Mouse (Mus musculus) limb, embryonic 14.5 days (tissue): ENCODE results near the gene Rhpn2. TPM values are rescaled to one million over a fixed set of nuclear protein-coding genes. Genes with fewer than 3 reads are reported as not detected.

Experiments used
- ATAC-seq: fragments of 200-750 bp; cut with Nextera tagmentation; 2 replicates; pipeline ENCODE4 v1.8.0; 2017; ENCODE audit warnings: low read depth, moderate number of reproducible peaks, moderate TSS enrichment; ENCODE audit not compliant: low FRiP score
- DNase-seq: peaks from one replicate; pipeline ENCODE4 v3.0.0-alpha.2; 2015; ENCODE audit warnings: low spot score
- H3K27ac ChIP-seq: fragments of 300-500 bp; sonication (generic); replicated peaks from 2 replicates; pipeline ENCODE4 v1.5.1; 2014; ENCODE audit warnings: low read depth, mild to moderate bottlenecking, low read length, moderate library complexity, mixed read lengths
- H3K27me3 ChIP-seq: fragments of 300-500 bp; sonication (generic); 2 replicates; pipeline ENCODE4 v1.6.1; 2014; ENCODE audit warnings: low read length, mixed read lengths; ENCODE audit not compliant: control insufficient read depth, insufficient read depth
- H3K36me3 ChIP-seq: fragments of 300-500 bp; sonication (generic); 2 replicates; pipeline ENCODE4 v1.6.1; 2014; ENCODE audit warnings: mild to moderate bottlenecking, low read length, moderate library complexity, mixed read lengths; ENCODE audit not compliant: control insufficient read depth, insufficient read depth
- H3K4me1 ChIP-seq: fragments of 300-500 bp; sonication (generic); 2 replicates; pipeline ENCODE4 v1.6.1; 2014; ENCODE audit warnings: antibody characterized with exemption, low read length, mixed read lengths; ENCODE audit not compliant: control insufficient read depth, insufficient read depth
- H3K4me2 ChIP-seq: fragments of 300-500 bp; sonication (generic); replicated peaks from 2 replicates; pipeline ENCODE4 v1.6.1; 2014; ENCODE audit warnings: low read depth, mild to moderate bottlenecking, low read length, moderate library complexity; ENCODE audit not compliant: severe bottlenecking
- H3K4me3 ChIP-seq: fragments of 300-500 bp; sonication (generic); replicated peaks from 2 replicates; pipeline ENCODE4 v1.5.1; 2014; ENCODE audit warnings: low read length
- H3K9ac ChIP-seq: fragments of 300-500 bp; sonication (generic); 2 replicates; pipeline ENCODE4 v1.6.1; 2014; ENCODE audit warnings: mild to moderate bottlenecking, low read depth, low read length, moderate library complexity; ENCODE audit not compliant: severe bottlenecking
- H3K9me3 ChIP-seq: fragments of 300-500 bp; sonication (generic); 2 replicates; pipeline ENCODE4 v1.6.1; 2016; ENCODE audit warnings: low read length; ENCODE audit not compliant: control insufficient read depth
- POLR2A ChIP-seq: fragments of 200-500 bp; IDR thresholded peaks from 2 replicates; pipeline ENCODE4 v1.8.0; 2012; ENCODE audit warnings: inconsistent platforms, mild to moderate bottlenecking, moderate library complexity, borderline replicate concordance; ENCODE audit not compliant: insufficient read depth, insufficient read length; ENCODE audit errors: extremely low read depth
- WGBS: fragments of 180-500 bp; shearing (Covaris S2); extraction: QIAGEN DNeasy Blood & Tissue Kit; methylation state at CpG from one replicate; pipeline ENCODE4 v1.1.7; 2014; 5-methylcytosine and 5-hydroxymethylcytosine counted together
- polyA plus RNA-seq, 2 experiments: library from polyadenylated mRNA; depleted of rRNA in 1 of 2; stranded (reverse) in 1 of 2; unstranded in 1 of 2; fragments of >200 nt; fragmentation: Nextera tagmentation in 1 of 2; extraction: Ambion mirVana in 1 of 2; gene quantifications; 2 replicates each; pipeline versions ENCODE4 v1.2.1 to v1.2.3; 2012 to 2014

Gene Rhpn2
- polyA plus RNA-seq, 2 experiments: 1.7 to 2.5 TPM

DNA sequence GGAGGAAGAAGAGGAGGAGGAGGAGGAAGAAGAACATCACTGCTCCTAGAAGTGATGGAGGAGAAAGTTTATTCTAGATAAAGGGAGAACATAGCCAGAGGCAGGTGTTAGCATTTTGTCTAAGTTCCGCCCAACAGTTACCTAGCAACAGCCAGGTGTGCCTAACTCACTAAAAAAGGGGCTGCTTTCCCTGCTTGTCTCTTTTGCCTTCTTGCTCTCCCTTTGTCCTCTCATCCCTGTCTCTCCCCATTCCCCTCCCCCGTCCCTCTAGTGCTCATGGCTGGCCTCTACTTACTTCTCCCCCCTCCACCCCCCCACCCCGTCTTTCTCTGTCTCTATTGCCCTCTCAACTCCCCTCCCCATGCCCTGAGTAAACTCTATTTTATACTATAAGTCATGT lies 11.8 kb upstream of the Rhpn2 start:
- no peak overlapping the region for H3K4me2 ChIP-seq
- H3K9ac ChIP-seq: no peak overlapping the region
- peaks cover 9% of the 10 kb centered on the region; the same call in 1 of the 2 replicates for H3K4me1 ChIP-seq
- DNase-seq (no peak), ATAC-seq (no peak)
- no peak for TF ChIP-seq POLR2A
- H3K27me3 ChIP-seq: no peaks in the 10 kb centered on the region
- no peak overlapping the region for H3K27ac ChIP-seq
- H3K36me3 ChIP-seq: no peaks in the 10 kb centered on the region
- H3K4me3 ChIP-seq: no peak overlapping the region
- 44% methylated on average over 3 of the region's 3 CpGs for WGBS
- no peaks in the 10 kb centered on the region for H3K9me3 ChIP-seq

DNA sequence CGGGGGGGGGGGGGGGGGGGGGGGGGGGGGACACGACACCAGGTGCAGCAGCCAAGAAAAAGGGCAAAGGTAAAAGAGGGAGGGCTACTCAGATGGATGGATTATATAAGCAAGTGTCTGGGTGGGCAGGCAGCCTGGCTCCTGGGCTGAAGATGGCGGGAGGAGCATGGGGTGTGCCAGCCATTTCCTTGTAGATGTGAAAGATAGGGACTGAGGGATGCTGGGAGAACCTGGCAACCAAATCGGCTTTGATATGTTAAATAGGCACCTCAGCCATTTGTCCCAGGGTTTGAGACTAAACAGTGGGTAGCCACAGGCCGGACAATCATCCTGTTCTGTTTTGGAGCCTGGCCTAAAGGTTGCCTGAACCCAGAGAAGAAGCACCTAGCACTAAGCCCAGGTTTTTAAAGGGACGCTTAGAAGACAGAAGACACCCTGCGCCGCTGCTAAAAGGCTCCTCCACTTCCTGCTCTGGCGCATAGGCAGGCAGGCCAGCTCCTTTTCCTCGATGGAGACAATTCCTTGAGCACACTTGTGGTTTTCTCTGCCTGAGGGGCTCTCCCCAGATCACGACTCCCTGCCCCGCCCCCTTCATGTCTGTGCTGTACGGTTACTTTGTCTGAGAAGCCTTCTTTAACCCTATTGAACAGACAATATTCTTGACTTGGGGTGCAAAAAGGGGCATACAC lies 11.1 kb upstream of the Rhpn2 start:
- TF ChIP-seq POLR2A: no peak
- Histone ChIP-seq H3K27ac (no peak overlapping the region), H3K9me3 (no peaks in the 10 kb centered on the region), H3K4me3 (no peak overlapping the region), H3K9ac (peak overlapping the region; percentile 21; the same call in 1 of the 2 replicates), H3K36me3 (no peaks in the 10 kb centered on the region), H3K4me1 (0 out of 2 replicates have a peak, but pooled peaks cover 3% of the 10 kb centered on the region), H3K27me3 (no peaks in the 10 kb centered on the region), H3K4me2 (no peak overlapping the region)
- DNase-seq (no peak), ATAC-seq (no peak)
- WGBS: 5% methylated on average over 12 of the region's 13 CpGs

GRCm38 (mm10) chr7:35331590-35331989 lies 2.4 kb upstream of the Rhpn2 start:
- no peak overlapping the region for H3K4me2 ChIP-seq
- H3K9ac ChIP-seq: no peak overlapping the region
- ATAC-seq (no peak), DNase-seq (no peak)
- H3K4me1 ChIP-seq: 0 out of 2 replicates have a peak, but pooled peaks cover 3% of the 10 kb centered on the region
- no peak overlapping the region for H3K27ac ChIP-seq
- TF ChIP-seq POLR2A: no peak
- H3K27me3 ChIP-seq: peaks cover 11% of the 10 kb centered on the region; the same call in 1 of the 2 replicates
- H3K4me3 ChIP-seq: no peak overlapping the region
- 69% methylated on average over 3 of the region's 3 CpGs for WGBS
- H3K9me3 ChIP-seq: no peaks in the 10 kb centered on the region
- no peaks in the 10 kb centered on the region for H3K36me3 ChIP-seq

DNA sequence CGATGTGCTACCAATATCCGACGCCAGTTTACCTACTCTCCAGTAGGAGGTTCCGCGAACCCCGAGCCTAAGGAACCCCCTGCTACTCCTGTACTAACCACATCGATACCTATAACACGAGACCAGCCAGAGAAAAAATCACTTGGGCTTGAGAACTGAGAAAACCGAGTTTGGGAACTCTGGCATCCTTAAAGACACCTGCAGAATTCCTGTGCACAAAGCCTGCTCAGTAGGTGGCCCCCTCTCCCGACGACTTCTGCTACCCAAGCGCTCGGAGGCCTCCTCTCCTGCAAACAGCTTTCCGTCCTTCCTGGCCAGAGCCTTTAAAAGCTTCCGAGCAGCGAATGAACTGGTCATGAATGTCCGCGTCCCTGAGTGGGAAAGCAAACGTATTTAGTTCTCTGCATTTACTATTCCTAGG lies 729 bp upstream of the Rhpn2 start:
- no peak for TF ChIP-seq POLR2A
- peak overlapping the region; percentile 59 for H3K4me3 ChIP-seq
- H3K9ac ChIP-seq: peak overlapping the region; percentile 31
- peak; percentile 14 for DNase-seq
- ATAC-seq: peak; percentile 10
- H3K36me3 ChIP-seq: no peaks in the 10 kb centered on the region
- no peaks in the 10 kb centered on the region for H3K9me3 ChIP-seq
- 3% methylated on average over 19 of the region's 19 CpGs for WGBS
- H3K27ac ChIP-seq: no peak overlapping the region
- peak overlapping the region; percentile 99 for H3K4me2 ChIP-seq
- H3K4me1 ChIP-seq: 0 out of 2 replicates have a peak, but pooled peaks cover 3% of the 10 kb centered on the region
- H3K27me3 ChIP-seq: peaks cover 11% of the 10 kb centered on the region; the same call in 1 of the 2 replicates

- Histone ChIP-seq H3K36me3 (no peaks in the 10 kb centered on the region), H3K9me3 (no peaks in the 10 kb centered on the region), H3K9ac (peak overlapping the region; percentile 50), H3K27me3 (peaks cover 11% of the 10 kb centered on the region; the same call in 1 of the 2 replicates), H3K27ac (no peak overlapping the region), H3K4me3 (peak overlapping the region; percentile 59), H3K4me1 (0 out of 2 replicates have a peak, but pooled peaks cover 3% of the 10 kb centered on the region), H3K4me2 (peak overlapping the region; percentile 99)
- DNase-seq: peak; percentile 11
- 2% methylated on average over 42 of the region's 51 CpGs for WGBS
- TF ChIP-seq POLR2A: no peak
- no peak for ATAC-seq
Observed at GRCm38 (mm10) chr7:35334527-35335452, 820 bp downstream of the Rhpn2 start.
